Mouse (Mus musculus) gastrocnemius, postnatal 36 days (tissue): ENCODE measurements at regions not wholly inside any gene's neighbourhood (a gene's known extent, or its start where the extent isn't known, plus 50 kb on each side); places are given as distances from the start of the nearest gene placed in this dataset.

Experiments
- DNase-seq, 2 experiments: peaks; one replicate each; pipeline ENCODE4 v3.0.0; 2022
- intact Hi-C: fragments of 180-260 bp; cut with DNase I; formaldehyde crosslinking; loops from one replicate; pipeline ENCODE4 v1.15.1; 2025

DNA sequence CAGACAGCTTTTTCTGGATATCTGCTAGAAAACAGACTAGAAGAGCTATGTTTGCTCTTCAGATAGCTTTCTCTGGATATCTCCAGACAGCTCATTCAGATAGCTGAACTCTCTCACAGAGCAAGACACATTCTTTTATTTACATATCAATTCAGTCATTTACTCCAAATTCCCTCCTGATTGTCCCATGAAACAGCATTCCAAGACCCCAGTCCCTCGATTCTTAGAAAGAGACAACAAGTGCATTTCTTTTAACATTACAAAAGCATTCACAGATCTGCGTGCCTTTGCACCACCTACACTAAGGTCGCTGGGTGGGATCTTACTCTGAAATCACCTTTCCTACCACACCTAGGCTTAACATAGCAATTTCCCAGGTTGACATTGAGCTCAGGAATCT lies 1039.5 kb upstream of the Ddx18 start:
- intact Hi-C loops, result no loop called here
- DNase-seq, result no peak

DNA sequence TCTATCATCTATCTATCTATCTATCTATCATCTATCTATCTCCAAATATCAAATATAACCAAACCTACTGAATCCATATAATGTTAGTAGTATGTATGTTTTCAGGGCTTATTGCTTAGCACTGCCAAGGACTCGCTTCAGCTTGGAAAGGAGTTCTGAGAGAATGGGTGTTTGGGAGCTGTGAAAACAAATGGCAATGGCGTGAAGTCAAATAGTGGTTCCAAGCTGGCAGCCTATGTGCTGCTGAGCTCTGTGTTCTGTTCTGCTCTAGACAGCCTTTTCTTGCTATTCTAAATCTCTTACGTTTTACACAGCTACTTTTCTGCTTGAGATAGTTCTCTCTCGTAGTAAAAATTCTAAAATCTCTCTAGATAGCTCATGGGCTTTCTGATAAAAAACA lies 1008.2 kb upstream of the Ddx18 start:
- no peak for DNase-seq
- intact Hi-C loops, result no loop called here

DNA sequence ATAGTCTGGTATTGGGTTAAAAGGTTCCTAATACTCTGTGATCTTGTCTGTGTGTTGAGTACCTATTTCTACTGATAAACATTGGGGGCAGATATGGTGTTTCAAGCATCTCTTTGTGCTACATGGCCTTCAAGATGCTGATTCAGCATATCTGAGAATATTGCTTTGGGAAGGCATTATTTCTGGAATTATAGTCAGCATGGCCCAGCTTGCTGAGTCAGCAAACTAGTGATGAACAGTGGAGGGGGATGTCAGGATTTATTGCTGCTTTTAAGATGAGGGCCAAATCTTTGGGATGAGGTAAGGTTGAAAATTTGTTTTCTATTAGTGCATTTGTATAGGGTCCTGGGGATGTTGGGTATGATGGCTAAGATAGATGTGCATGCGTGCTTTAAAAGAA lies 983.8 kb upstream of the Ddx18 start:
- DNase-seq, result no peak
- intact Hi-C loops, result no loop called here

DNA sequence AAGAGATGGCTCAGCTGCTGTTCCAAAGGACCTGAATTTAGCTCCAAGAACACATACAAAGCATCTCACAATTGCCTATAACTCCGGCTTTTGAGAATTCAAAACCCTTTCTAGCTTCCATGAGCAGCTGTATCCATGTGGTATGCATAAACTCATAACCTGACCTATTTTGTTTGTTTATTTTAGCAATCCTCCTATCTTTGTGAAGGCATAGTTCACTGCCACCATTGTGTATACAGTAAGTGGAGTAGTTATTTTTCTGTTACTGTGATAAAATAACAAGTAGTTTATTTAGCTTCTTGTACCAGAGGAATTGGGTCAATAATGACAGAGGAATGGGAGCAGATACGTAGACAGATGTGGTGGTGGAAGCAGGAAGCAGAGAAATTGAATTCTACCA lies 941.8 kb upstream of the Ddx18 start:
- intact Hi-C loops, result no loop called here
- DNase-seq, result no peak

DNA sequence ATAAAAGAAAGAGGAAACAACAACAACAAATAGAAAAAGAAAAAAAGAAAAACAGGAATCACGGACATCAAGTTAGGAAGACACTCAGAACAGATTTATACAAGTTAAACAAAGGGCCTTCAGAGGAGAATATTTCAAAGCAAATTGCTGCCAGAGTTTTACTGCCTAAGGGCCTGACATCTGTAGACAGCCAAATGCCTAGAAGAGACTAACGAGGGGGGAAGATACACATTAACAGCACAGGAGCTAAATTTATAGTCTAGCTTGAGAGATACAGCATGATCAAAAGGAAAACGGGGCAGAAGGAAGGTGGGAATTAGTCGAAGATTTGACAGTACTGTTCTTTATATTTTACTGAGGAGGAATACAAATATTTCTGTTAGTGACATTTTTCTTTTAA lies 933.9 kb upstream of the Ddx18 start:
- DNase-seq, result no peak
- intact Hi-C loops, result no loop called here

DNA sequence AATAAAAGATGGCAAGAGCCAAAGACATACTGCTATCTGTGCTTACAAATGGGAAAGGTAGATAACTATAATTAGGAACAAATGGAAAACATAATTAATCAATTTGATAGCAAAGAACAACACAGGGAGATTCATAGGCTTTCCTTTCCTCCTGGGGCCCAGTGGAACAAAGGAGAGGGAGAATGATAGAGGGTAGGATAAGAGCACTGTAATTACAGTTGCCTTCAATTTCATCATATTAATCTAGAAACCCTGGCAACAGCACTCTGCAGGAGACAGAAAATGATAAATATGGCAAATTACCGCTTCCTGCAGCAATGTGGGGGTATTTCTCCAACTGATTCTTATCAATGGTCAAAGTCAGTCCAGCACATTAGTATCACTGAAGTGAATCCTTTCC lies 910.2 kb upstream of the Ddx18 start:
- intact Hi-C loops, result no loop called here
- no peak for DNase-seq

DNA sequence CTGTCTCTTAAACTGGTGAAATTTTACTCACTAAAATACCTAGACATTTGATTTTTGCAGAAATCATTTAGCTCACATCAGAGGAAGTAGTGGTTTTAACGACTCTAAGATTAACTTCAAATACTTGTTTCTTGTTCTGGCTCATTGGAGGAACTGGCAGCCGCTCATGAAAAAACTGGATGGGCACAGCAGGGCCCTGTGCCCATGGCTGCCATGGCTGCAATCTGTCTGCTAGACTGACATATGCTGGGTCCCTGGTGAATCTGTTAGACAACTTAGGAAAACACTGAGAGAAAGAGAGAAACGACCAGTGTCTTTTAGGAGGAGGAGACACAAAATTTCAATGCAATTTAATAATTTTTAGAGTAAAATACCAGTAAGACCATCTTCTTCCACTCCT lies 896.1 kb upstream of the Ddx18 start:
- DNase-seq, result no peak
- intact Hi-C loops, result no loop called here

DNA sequence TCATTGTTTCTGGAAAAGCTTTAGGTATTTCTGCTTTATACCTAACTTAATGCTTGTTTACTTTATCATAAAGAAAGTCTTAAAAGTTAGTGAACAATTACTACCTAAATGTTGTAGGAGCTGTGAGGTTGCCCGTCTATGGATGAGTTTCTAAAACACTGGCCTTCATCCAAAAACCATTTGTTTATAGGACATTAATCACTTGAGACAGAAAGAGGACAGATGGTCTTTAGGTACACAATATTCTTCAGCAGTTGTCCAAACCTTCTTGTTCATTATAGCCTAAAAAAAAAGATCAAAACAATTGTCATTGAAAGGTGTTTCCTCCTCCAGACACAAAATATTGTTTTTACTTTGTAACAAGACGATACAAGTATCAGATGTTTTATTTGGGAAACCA lies 891.3 kb upstream of the Ddx18 start:
- intact Hi-C loops, result no loop called here
- DNase-seq, result no peak

DNA sequence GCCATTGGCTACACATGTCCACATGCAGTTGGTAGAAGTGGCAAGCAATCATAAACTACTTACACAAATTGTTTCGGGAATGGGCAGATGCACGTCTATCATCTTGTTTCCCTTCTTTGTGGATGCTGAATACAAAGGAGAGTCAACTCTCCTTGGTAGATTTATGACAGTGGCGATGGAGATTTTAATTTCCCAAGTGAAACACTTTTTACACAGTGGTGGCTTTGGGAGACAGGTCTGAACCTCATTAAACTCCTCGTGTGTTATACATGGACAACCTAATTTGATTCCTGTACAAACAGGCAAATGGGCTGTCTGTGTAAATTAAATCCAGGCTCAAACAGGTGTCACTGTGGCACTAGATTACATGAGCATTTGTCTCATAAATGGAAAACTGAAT lies 887.1 kb upstream of the Ddx18 start:
- no peak for DNase-seq
- intact Hi-C loops, result no loop called here

DNA sequence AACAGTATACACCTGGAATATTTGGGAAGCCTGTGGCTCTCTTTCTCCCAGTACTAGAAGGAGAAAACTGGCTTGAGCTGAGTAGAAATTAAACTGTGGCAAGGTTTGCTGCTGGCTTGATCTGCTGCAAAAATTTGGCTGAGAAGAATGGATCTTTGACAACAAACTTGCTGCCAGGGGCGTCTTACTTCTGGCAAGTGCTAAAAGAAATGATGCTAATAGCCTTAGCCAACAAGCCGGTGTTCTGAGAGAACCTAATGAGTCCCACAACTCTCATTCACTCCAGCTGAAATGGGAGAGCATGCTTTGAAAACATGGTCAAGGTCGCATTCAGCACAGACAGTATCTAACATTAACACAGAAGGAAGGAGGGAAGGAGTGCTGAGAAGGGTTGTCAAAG lies 885.8 kb upstream of the Ddx18 start:
- intact Hi-C loops, result no loop called here

DNA sequence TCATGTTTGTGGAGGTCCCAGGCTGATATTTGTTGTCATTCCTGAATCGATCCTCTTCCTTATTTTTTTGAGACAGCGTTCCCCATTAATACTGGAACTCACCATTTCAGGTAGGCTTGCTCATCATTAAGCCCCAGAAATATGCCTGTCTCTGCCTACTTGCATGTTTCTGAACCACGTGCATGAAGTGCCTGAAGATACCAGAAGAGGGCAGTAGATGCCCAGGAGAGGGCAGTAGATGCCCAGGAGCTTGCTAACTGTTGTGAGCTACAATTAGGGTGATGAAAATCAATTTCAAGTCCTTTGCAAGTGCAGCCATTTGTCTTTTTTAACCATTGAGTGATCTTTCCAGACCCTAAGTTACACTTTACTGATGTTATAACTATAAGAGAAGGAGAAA lies 871.6 kb upstream of the Ddx18 start:
- intact Hi-C loops, result no loop called here

More for the DNA sequence above, 885.8 kb upstream of the Ddx18 start:
- DNase-seq, result no peak

DNA sequence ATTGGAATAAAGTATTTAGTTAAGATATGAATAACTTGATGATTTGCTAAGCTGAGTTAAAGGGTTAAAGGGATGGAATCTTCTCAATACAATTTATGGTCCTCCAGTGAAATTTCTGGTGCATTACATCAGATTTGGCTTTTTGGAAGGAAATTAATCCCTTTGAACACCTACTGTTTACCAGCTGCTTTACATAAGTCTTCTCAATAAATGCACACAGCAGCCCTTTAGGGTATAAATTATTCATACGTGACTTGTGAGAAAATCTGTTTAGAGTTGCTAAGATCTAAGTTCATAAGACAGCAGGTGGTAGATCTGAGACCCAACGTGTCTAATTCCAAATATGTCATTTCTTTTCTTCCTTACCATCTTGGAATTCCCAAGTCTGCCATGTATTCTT lies 855.7 kb upstream of the Ddx18 start:
- DNase-seq, result no peak
- intact Hi-C loops, result no loop called here

More for the DNA sequence above, 871.6 kb upstream of the Ddx18 start:
- no peak for DNase-seq

DNA sequence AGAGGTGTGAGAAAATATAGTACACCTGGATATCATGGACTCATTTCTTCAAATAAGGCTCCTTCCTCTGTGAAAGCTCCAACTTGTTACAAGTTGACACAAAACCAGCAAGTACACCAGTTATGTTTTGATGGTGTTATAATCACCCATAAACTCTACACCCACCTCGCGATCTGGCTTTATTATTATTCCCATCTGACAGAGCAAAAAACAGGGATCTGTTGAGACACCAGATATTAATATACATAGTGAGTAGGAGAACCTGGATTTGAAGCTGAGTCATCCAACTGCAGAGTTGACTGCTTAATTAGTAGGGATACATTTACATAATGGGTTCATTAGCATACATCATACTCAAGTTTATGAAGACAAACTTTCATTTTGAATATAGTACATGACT lies 828.6 kb upstream of the Ddx18 start:
- DNase-seq, result no peak
- intact Hi-C loops, result no loop called here

DNA sequence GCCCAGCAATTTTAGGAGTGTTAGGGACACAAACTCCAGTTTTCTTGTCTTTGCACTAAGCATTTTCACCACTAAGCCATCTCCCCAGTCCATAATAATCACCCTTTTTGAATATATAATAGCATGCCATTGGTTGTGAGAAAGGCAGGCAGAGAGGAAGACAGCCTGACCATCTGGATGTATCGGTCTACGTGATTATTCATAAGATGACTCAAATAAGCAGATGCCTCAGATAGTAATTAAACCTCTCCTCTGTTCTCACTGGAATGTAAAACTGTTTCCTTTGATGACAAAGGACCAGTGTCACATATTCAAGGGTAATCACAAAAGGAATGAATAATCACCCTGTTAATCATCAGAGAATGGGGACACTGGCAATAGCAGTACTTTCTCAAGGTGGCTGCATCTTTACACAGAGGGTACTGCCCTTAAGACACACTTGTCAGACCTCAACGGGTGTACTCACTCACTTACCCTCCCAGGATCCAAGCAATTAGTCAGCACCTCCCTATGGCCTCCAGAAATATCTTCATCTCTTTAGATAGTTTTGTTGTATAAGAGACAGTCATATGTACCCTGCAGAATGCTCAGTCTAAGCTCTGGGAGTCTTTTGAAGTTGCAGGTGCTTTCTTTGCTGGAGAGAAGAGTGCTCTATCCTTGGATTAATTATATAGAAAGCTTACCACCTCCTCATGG lies 826.0 kb upstream of the Ddx18 start:
- DNase-seq, result no peak
- intact Hi-C loops, result no loop called here

DNA sequence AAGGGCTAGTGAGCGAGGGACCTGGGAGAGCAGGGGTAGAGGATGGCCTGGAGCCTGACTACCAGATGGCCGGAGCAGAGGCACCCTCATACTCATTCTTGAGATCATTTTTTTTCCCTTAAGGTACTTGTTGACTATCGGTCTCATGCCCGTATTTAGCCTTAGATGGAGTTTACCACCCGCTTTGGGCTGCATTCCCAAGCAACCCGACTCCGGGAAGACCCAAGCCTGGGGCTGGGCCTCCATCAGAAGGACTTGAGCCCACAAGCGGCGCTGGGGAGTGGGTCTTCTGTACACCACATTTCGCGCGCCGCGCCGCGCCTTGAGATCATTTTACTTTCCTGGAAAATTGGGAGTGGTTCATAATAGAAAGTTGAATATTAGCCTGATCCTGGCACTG lies 789.2 kb upstream of the Ddx18 start:
- intact Hi-C loops, result no loop called here

DNA sequence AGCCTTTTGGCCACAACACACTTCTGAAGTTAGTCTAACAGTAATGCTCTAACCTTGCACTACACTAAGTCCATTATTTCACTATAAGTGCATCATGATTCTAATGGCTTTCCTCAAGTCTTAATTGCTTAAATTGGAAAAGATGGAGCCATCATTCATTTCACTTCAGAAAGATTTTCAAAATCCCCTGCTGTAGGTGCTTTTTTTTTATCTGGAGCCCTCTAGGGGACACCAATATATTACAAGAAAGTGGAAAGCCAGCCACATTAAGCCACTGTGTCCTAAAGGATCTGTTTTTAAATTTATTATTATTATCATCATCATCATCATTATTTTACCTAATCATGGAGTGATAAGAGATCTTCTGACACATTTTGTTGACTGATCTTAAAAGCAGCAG lies 783.7 kb upstream of the Ddx18 start:
- intact Hi-C loops, result no loop called here
- no peak for DNase-seq

More for the DNA sequence above, 789.2 kb upstream of the Ddx18 start:
- peak; percentile 90 to 96 for DNase-seq

DNA sequence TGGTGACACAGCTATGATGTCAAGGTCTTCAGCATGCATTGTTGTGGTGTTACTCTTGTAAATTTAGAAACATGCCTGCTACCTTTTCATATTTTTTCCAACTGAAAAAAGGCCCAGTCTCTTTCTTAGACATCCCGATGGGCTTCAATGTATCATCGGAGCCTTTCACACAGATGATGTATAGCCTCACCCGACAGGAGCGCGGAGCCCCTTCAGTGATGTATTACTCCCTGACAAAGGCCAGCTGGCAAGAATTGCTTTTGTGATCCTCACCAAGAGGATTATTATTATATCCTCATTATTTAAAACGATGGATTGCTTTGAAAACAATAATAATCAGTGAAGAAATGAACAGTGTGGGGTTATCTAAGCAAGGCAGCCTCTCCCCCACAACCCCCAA lies 765.5 kb upstream of the Ddx18 start:
- intact Hi-C loops, result no loop called here

DNA sequence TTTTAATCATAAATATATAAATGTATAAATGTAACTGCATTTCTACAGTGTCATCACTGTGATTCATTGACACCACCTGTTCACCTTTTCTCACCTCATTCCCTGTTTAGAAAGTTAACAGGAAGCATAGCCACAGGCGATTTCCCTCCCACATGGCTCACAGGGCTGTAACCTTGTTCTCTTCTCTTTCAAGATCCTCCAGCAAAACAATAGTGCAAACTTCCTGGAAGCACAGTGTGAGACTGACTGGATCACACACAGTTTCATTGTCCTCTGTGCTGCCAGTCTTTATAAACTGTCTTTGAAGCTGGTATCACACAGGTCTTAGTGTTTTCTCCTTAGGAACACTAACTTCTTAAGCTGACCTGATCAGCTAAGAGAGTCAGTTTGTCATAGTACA lies 760.5 kb upstream of the Ddx18 start:
- intact Hi-C loops, result no loop called here
- DNase-seq, result no peak

More for the DNA sequence above, 765.5 kb upstream of the Ddx18 start:
- DNase-seq, result no peak
